Mouse (Mus musculus): ENCODE results near the gene Adamtsl4.

- TF ChIP-seq POLR2A (IDR thresholded peaks at IDR 0.05; ENCODE audit: low read depth, low read length) (no peak), CTCF (conservative IDR thresholded peaks at IDR 0.05; ENCODE audit: insufficient read depth, insufficient read length, low read depth, low read length) (no peak)
Observed at GRCm38 (mm10) chr3:95716075-95716474, 28.4 kb upstream of the Adamtsl4 start.
